9 mouse cellular contexts compared by ENCODE assay signal in genomic region chr6:49215748-49216585, GRCm38 (mm10). TPM values are rescaled to one million over a fixed set of nuclear protein-coding genes. Genes with fewer than 3 reads are reported as not detected.
DNase-seq lines count a peak whose midpoint lies in the region; ATAC-seq and TF ChIP-seq lines count a peak whose summit lies in the region.
"Had no signal": no experiment of that assay in that cellular context is flagged by ENCODE, and none has a peak within 500 bp of the region (broad histone marks: within the 10 kb centered on the region; RNA-seq: fewer than 3 reads in every experiment).

No protein-coding gene starts in this region.

- H3K36me3 ChIP-seq in lung, postnatal 0 days (ENCODE audit: insufficient read depth, low read length): no peaks in the 10 kb centered on the region
- H3K36me3 ChIP-seq in embryonic facial prominence, embryonic 14.5 days (ENCODE audit: control insufficient read depth, insufficient read depth, low read length): no peaks in the 10 kb centered on the region
- no peaks in the 10 kb centered on the region for H3K36me3 ChIP-seq in intestine, embryonic 15.5 days
- no peaks in the 10 kb centered on the region for H3K36me3 ChIP-seq in neural tube, embryonic 15.5 days

- H3K4me3 ChIP-seq in lung, postnatal 0 days (ENCODE audit: low read depth, low read length): peak overlapping the region; percentile 84
- H3K4me3 ChIP-seq in embryonic facial prominence, embryonic 14.5 days (ENCODE audit: low read depth, low read length): peak overlapping the region; percentile 92
- H3K4me3 ChIP-seq in intestine, embryonic 15.5 days (replicated peaks): peak overlapping the region; percentile 94
- peak overlapping the region; percentile 87 for H3K4me3 ChIP-seq in neural tube, embryonic 15.5 days (replicated peaks)

- peaks cover 9% of the 10 kb centered on the region; the same call in 1 of the 2 replicates for H3K27me3 ChIP-seq in lung, postnatal 0 days (replicated peaks; ENCODE audit: insufficient read depth, low read length)
- H3K27me3 ChIP-seq in embryonic facial prominence, embryonic 14.5 days (replicated peaks; ENCODE audit: control insufficient read depth, insufficient read depth, low read length): no peaks in the 10 kb centered on the region
- no peaks in the 10 kb centered on the region for H3K27me3 ChIP-seq in intestine, embryonic 15.5 days (replicated peaks)
- H3K27me3 ChIP-seq in neural tube, embryonic 15.5 days (replicated peaks): no peaks in the 10 kb centered on the region

- no peak for TF ChIP-seq EP300 in lung, postnatal 0 days (IDR thresholded peaks at IDR 0.05)

- peak overlapping the region; percentile 80 for H3K9ac ChIP-seq in lung, postnatal 0 days (replicated peaks; ENCODE audit: low read depth)
- H3K9ac ChIP-seq in embryonic facial prominence, embryonic 14.5 days (ENCODE audit: low read depth, low read length): peak overlapping the region; percentile 94
- peak overlapping the region; percentile 58 for H3K9ac ChIP-seq in intestine, embryonic 15.5 days
- H3K9ac ChIP-seq in neural tube, embryonic 15.5 days (replicated peaks): peak overlapping the region; percentile 82; the same call in 1 of the 2 replicates

- intact Hi-C loops in gastrocnemius, postnatal 14 days (cut with DNase I; ENCODE audit: low total_unique reads): loop anchor here (10.0 kb wide), 1 partner anchor 1969 kb away; no protein-coding TSS in a partner anchor

- peak overlapping the region; percentile 92 for H3K27ac ChIP-seq in lung, postnatal 0 days (ENCODE audit: low read length)
- peak overlapping the region; percentile 100 for H3K27ac ChIP-seq in embryonic facial prominence, embryonic 14.5 days (replicated peaks; ENCODE audit: low read depth, low read length)
- H3K27ac ChIP-seq in intestine, embryonic 15.5 days: peak overlapping the region; percentile 98
- peak overlapping the region; percentile 88 for H3K27ac ChIP-seq in neural tube, embryonic 15.5 days (replicated peaks)
- H3K27ac ChIP-seq: macrophage had no signal

- peak overlapping the region; percentile 86 for H3K4me2 ChIP-seq in lung, postnatal 0 days (replicated peaks; ENCODE audit: low read depth, low read length)
- H3K4me2 ChIP-seq in embryonic facial prominence, embryonic 14.5 days (ENCODE audit: low read depth, low read length): peak overlapping the region; percentile 94
- H3K4me2 ChIP-seq in intestine, embryonic 15.5 days (replicated peaks): peak overlapping the region; percentile 82
- H3K4me2 ChIP-seq in neural tube, embryonic 15.5 days: peak overlapping the region; percentile 93

- ATAC-seq in lung, postnatal 0 days: no peak
- ATAC-seq in embryonic facial prominence, embryonic 14.5 days (ENCODE audit: low read depth): peak; percentile 4
- peak; percentile 9; the same call in 1 of the 2 replicates for ATAC-seq in intestine, embryonic 15.5 days
- ATAC-seq in neural tube, embryonic 15.5 days (ENCODE audit: low FRiP score): no peak

- DNase-seq in lung, postnatal 0 days (ENCODE audit: low spot score): no peak
- no peak for DNase-seq in lung, postnatal 14 days
- DNase-seq in embryonic facial prominence, embryonic 14.5 days (ENCODE audit: low spot score): no peak
- no peak for DNase-seq in left cerebral cortex, adult 8-10 months (ENCODE audit: low spot score in 2 of 2)
- no peak for DNase-seq in gastrocnemius, postnatal 14 days
- DNase-seq in kidney, adult 11 months: no peak

- no peaks in the 10 kb centered on the region; the same call in 1 of the 2 replicates for H3K4me1 ChIP-seq in lung, postnatal 0 days (ENCODE audit: insufficient read depth, low read depth, low read length)
- H3K4me1 ChIP-seq in embryonic facial prominence, embryonic 14.5 days (ENCODE audit: control insufficient read depth, insufficient read depth, low read length): peaks cover 18% of the 10 kb centered on the region
- peaks cover 15% of the 10 kb centered on the region for H3K4me1 ChIP-seq in intestine, embryonic 15.5 days (replicated peaks)
- peaks cover 40% of the 10 kb centered on the region for H3K4me1 ChIP-seq in neural tube, embryonic 15.5 days

- H3K9me3 ChIP-seq in lung, postnatal 0 days (ENCODE audit: low read length): no peaks in the 10 kb centered on the region
- no peaks in the 10 kb centered on the region for H3K9me3 ChIP-seq in embryonic facial prominence, embryonic 14.5 days (ENCODE audit: control insufficient read depth, low read length)
- H3K9me3 ChIP-seq in intestine, embryonic 15.5 days: no peaks in the 10 kb centered on the region
- no peaks in the 10 kb centered on the region for H3K9me3 ChIP-seq in neural tube, embryonic 15.5 days (replicated peaks)

- 7% methylated on average over 14 of the region's 14 CpGs for WGBS in lung, postnatal 0 days
- WGBS in embryonic facial prominence, embryonic 14.5 days: 2% methylated on average over 14 of the region's 14 CpGs
- WGBS in intestine, embryonic 15.5 days: 2% methylated on average over 14 of the region's 14 CpGs
- WGBS in neural tube, embryonic 15.5 days: under 1% methylated on average over 14 of the region's 14 CpGs

- no peak for TF ChIP-seq CTCF in lung, postnatal 0 days (IDR thresholded peaks at IDR 0.05)

RNA-seq across cellular contexts. Expression of gene Igf2bp3, which starts 1.2 kb away (rescaled TPM):
- 20.8 and 23.7 TPM in 2 replicates for polyA plus RNA-seq in lung, postnatal 0 days (2015; fragmentation: Nextera tagmentation; extraction: Ambion mirVana)
- 49.4 and 61.6 TPM in 2 replicates for polyA plus RNA-seq in embryonic facial prominence, embryonic 14.5 days (2014; fragmentation: Nextera tagmentation; extraction: Ambion mirVana)
- 83.1 and 96.8 TPM in 2 replicates for polyA plus RNA-seq in intestine, embryonic 15.5 days (2015; fragmentation: Nextera tagmentation; extraction: Ambion mirVana)
- 18.8 and 29.9 TPM in 2 replicates for polyA plus RNA-seq in neural tube, embryonic 15.5 days (2015; fragmentation: Nextera tagmentation; extraction: Ambion mirVana)
- not detected for total RNA-seq in left cerebral cortex, adult 8-10 months (2022)
- 1 to 10 TPM in 1 of 2 experiments, under 1 TPM in 1; 0.86 to 1.1 TPM for total RNA-seq in gastrocnemius, postnatal 14 days (2021)

RNA-seq across cellular contexts. Expression of gene Tra2a, which starts 47.9 kb away (rescaled TPM):
- 45.3 and 72.6 TPM in 2 replicates for polyA plus RNA-seq in lung, postnatal 0 days (2015; fragmentation: Nextera tagmentation; extraction: Ambion mirVana)
- polyA plus RNA-seq in embryonic facial prominence, embryonic 14.5 days (2014; fragmentation: Nextera tagmentation; extraction: Ambion mirVana): 39.6 and 40.6 TPM in 2 replicates
- polyA plus RNA-seq in intestine, embryonic 15.5 days (2015; fragmentation: Nextera tagmentation; extraction: Ambion mirVana): 81.4 and 82.9 TPM in 2 replicates
- polyA plus RNA-seq in neural tube, embryonic 15.5 days (2015; fragmentation: Nextera tagmentation; extraction: Ambion mirVana): 102 and 109 TPM in 2 replicates
- 10 to 100 TPM; 45.2 to 57.3 (median 55.6) TPM for total RNA-seq in left cerebral cortex, adult 8-10 months (2022)
- 10 to 100 TPM; 15.8 to 18.1 TPM for total RNA-seq in gastrocnemius, postnatal 14 days (2021)

Comparison
In these comparisons a context has a peak if more than half of its experiments do, and no peak if none do; other contexts are left out.
1. ATAC-seq: peak in embryonic facial prominence, embryonic 14.5 days (single experiment) and intestine, embryonic 15.5 days (single experiment); none in lung, postnatal 0 days (single experiment) and neural tube, embryonic 15.5 days (single experiment).
2. Peak in every context shown above with its lines, with median percentiles within 50 percentile points of each other: H3K27ac ChIP-seq, H3K4me2 ChIP-seq, H3K4me3 ChIP-seq and H3K9ac ChIP-seq.